Mouse (Mus musculus) hindbrain, postnatal 0 days (tissue): Measurements from ENCODE around the gene Adamts16. TPM values are rescaled to one million over a fixed set of nuclear protein-coding genes. Genes with fewer than 3 reads are reported as not detected.

Experiments
- ATAC-seq: fragments of 200-750 bp; cut with Nextera tagmentation; 2 replicates; pipeline ENCODE4 v1.8.0; 2017; ENCODE audit warnings: mild to moderate bottlenecking, moderate TSS enrichment, moderate library complexity
- DNase-seq: peaks from one replicate; pipeline ENCODE4 v3.0.0-alpha.2; 2015; ENCODE audit warnings: low spot score
- H3K27ac ChIP-seq: fragments of 300-500 bp; sonication (generic); 2 replicates; pipeline ENCODE4 v1.5.1; 2014; ENCODE audit warnings: mild to moderate bottlenecking
- H3K27me3 ChIP-seq: fragments of 300-500 bp; sonication (generic); 2 replicates; pipeline ENCODE4 v1.6.1; 2014; ENCODE audit warnings: low read length, mixed read lengths; ENCODE audit not compliant: insufficient read depth
- H3K36me3 ChIP-seq: fragments of 300-500 bp; sonication (generic); 2 replicates; pipeline ENCODE4 v1.6.1; 2014; ENCODE audit warnings: low read length, mixed read lengths; ENCODE audit not compliant: insufficient read depth
- H3K4me1 ChIP-seq: fragments of 300-500 bp; sonication (generic); 2 replicates; pipeline ENCODE4 v1.6.1; 2014; ENCODE audit warnings: antibody characterized with exemption, low read length, mixed read lengths; ENCODE audit not compliant: insufficient read depth
- H3K4me2 ChIP-seq: fragments of 300-500 bp; sonication (generic); 2 replicates; pipeline ENCODE4 v1.6.1; 2014; ENCODE audit warnings: low read depth, mild to moderate bottlenecking, low read length, moderate library complexity, mixed read lengths
- H3K4me3 ChIP-seq: fragments of 300-500 bp; sonication (generic); 2 replicates; pipeline ENCODE4 v1.5.1; 2014; ENCODE audit warnings: low read length
- H3K9ac ChIP-seq: fragments of 300-500 bp; sonication (generic); replicated peaks from 2 replicates; pipeline ENCODE4 v1.6.1; 2014; ENCODE audit warnings: mild to moderate bottlenecking, low read length, moderate library complexity, mixed read lengths
- H3K9me3 ChIP-seq: fragments of 300-500 bp; sonication (generic); 2 replicates; pipeline ENCODE4 v1.6.1; 2016; ENCODE audit warnings: low read length, mixed read lengths
- CTCF ChIP-seq: IDR thresholded peaks from 2 replicates; pipeline ENCODE4 v1.5.1; 2016; ENCODE audit warnings: antibody characterized with exemption, control low read depth, low read depth
- WGBS: fragments of 180-500 bp; shearing (Covaris S2); extraction: QIAGEN DNeasy Blood & Tissue Kit; methylation state at CpG from one replicate; pipeline ENCODE4 v1.1.7; 2014; 5-methylcytosine and 5-hydroxymethylcytosine counted together
- polyA plus RNA-seq: library from polyadenylated mRNA; unstranded; fragments of >200 nt; fragmentation: Nextera tagmentation; extraction: Ambion mirVana; gene quantifications from 2 replicates; pipeline ENCODE4 v1.2.1, GENCODE M21; 2015
- total RNA-seq: library from RNA; depleted of rRNA; stranded (reverse); fragments of >200 nt; gene quantifications from 2 replicates; pipeline ENCODE4 v1.2.3, GENCODE M21; 2014; rRNA removed

The Adamts16 gene
- total and polyA plus RNA-seq, 2 experiments from 2014 or later = 2.4 to 4.7 TPM

GRCm38 (mm10) chr13:70684976-70685609, 156.5 kb downstream of the Adamts16 start:
- no peak overlapping the region for H3K4me2 ChIP-seq
- no peaks in the 10 kb centered on the region for H3K36me3 ChIP-seq
- H3K4me3 ChIP-seq = no peak overlapping the region
- no peak for TF ChIP-seq CTCF
- H3K27ac ChIP-seq = no peak overlapping the region
- H3K9ac ChIP-seq = no peak overlapping the region
- no peaks in the 10 kb centered on the region for H3K4me1 ChIP-seq
- WGBS = 57% methylated on average over 7 of the region's 7 CpGs
- ATAC-seq (peak; percentile 47; the same call in 1 of the 2 replicates), DNase-seq (peak; percentile 22)
- no peaks in the 10 kb centered on the region for H3K9me3 ChIP-seq
- H3K27me3 ChIP-seq = no peaks in the 10 kb centered on the region

DNA sequence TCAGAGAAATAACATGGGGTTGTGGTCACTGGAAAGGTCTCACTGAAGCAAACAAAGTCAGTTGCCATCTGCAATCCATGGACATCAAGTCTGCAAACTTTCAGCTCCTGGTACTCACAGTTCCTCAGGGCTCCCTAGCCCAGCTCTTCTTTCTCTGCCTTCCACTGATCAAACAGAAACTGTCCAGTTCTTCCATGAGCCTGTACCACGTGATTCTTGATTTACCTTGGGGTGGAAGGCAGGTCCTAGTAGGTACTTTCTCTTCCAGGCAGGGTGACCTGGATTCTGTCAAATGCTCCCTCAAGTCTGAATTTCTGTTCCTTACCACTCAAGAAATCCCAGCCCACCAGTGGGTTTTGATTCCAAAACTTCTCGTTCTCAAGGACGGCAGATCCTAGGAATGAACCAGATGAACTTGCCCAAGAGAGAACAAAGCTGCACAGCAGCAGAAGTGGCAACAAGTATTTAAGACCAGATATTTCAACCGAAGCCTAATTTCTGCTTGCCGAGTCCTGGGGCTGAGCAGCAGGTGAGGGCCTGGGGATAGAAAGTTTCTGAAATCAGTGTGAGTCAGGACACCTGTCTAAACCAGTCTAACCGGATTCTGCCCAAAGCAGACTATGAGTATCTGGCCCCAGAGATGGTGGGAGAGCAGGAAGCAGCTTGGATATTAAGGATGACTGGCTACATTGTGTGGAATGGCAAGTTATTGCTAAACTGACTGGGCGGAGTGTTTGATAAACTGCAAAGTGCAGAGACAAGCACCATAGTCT, 160.0 kb downstream of the Adamts16 start:
- ATAC-seq (no peak), DNase-seq (no peak)
- no peaks in the 10 kb centered on the region for H3K36me3 ChIP-seq
- no peak overlapping the region for H3K4me3 ChIP-seq
- H3K9ac ChIP-seq = no peak overlapping the region
- H3K4me1 ChIP-seq = no peaks in the 10 kb centered on the region
- no peaks in the 10 kb centered on the region for H3K27me3 ChIP-seq
- H3K9me3 ChIP-seq = no peaks in the 10 kb centered on the region
- WGBS = 89% methylated on average over 7 of the region's 7 CpGs
- TF ChIP-seq CTCF = no peak
- H3K27ac ChIP-seq = no peak overlapping the region
- H3K4me2 ChIP-seq = no peak overlapping the region

- no peak for TF ChIP-seq CTCF
- H3K27me3 ChIP-seq = no peaks in the 10 kb centered on the region
- H3K36me3 ChIP-seq = no peaks in the 10 kb centered on the region
- no peaks in the 10 kb centered on the region for H3K4me1 ChIP-seq
- no peak overlapping the region for H3K4me2 ChIP-seq
- ATAC-seq = no peak
- WGBS = 89% methylated on average over 3 of the region's 3 CpGs
- no peak overlapping the region for H3K4me3 ChIP-seq
- DNase-seq = no peak
- no peak overlapping the region for H3K27ac ChIP-seq
- no peaks in the 10 kb centered on the region for H3K9me3 ChIP-seq
- no peak overlapping the region for H3K9ac ChIP-seq
These were observed 161.3 kb downstream of the Adamts16 start for GRCm38 (mm10) chr13:70680316-70680715.

Other genes with a start within 250 kb of the Adamts16 start
- gene Ice1, start 204.2 kb downstream of the Adamts16 start, total RNA-seq = 59.7 and 60.1 TPM in 2 replicates
- 18.7 and 21.5 TPM in 2 replicates for gene Ice1, start 204.2 kb downstream of the Adamts16 start, polyA plus RNA-seq